Mouse (Mus musculus) cortical plate, adult 2 months (tissue): ENCODE measurements around the gene Gdf2.

Experiments used
- CTCF ChIP-seq: fragments of 200-500 bp; IDR thresholded peaks from 2 replicates; pipeline ENCODE4 v1.5.1; 2011; ENCODE audit warnings: mild to moderate bottlenecking, control low read depth, low read length; ENCODE audit not compliant: insufficient read depth; ENCODE audit errors: extremely low read depth
- POLR2A ChIP-seq: fragments of 200-500 bp; IDR thresholded peaks from 2 replicates; pipeline ENCODE4 v1.6.1; 2011; ENCODE audit warnings: mild to moderate bottlenecking, low read length, control low read depth; ENCODE audit not compliant: insufficient read depth; ENCODE audit errors: extremely low read depth

GRCm38 (mm10) chr14:33972679-33973078 lies 31.8 kb downstream of the Gdf2 start:
- TF ChIP-seq POLR2A (no peak), CTCF (peak; percentile 31; the same call in 1 of the 2 replicates)
